Mouse (Mus musculus) intestine, embryonic 16.5 days (tissue): ENCODE measurements around the gene Slc39a11. TPM values are rescaled to one million over a fixed set of nuclear protein-coding genes. Genes with fewer than 3 reads are reported as not detected.

Experiments
- ATAC-seq: fragments of 200-750 bp; cut with Nextera tagmentation; 2 replicates; pipeline ENCODE4 v1.8.0; 2017; ENCODE audit warnings: moderate TSS enrichment, moderate library complexity
- H3K27ac ChIP-seq: fragments of 300-500 bp; sonication (generic); 2 replicates; pipeline ENCODE4 v1.5.1; 2014; ENCODE audit warnings: mild to moderate bottlenecking, low read length
- H3K27me3 ChIP-seq: fragments of 300-500 bp; sonication (generic); replicated peaks from 2 replicates; pipeline ENCODE4 v1.6.1; 2014; ENCODE audit warnings: low read length, control low read depth, mixed read lengths; ENCODE audit not compliant: control insufficient read depth, insufficient read depth
- H3K36me3 ChIP-seq: fragments of 300-500 bp; sonication (generic); 2 replicates; pipeline ENCODE4 v1.6.1; 2014; ENCODE audit warnings: low read length, control low read depth; ENCODE audit not compliant: control insufficient read depth, insufficient read depth
- H3K4me1 ChIP-seq: fragments of 300-500 bp; sonication (generic); 2 replicates; pipeline ENCODE4 v1.6.1; 2014; ENCODE audit warnings: low read length, control low read depth, mixed read lengths; ENCODE audit not compliant: control insufficient read depth, insufficient read depth
- H3K4me2 ChIP-seq: fragments of 300-500 bp; sonication (generic); 2 replicates; pipeline ENCODE4 v1.6.1; 2014; ENCODE audit warnings: low read depth, low read length, control low read depth
- H3K4me3 ChIP-seq: fragments of 300-500 bp; sonication (generic); 2 replicates; pipeline ENCODE4 v1.5.1; 2014; ENCODE audit warnings: mild to moderate bottlenecking, low read length
- H3K9ac ChIP-seq: fragments of 300-500 bp; sonication (generic); 2 replicates; pipeline ENCODE4 v1.6.1; 2014; ENCODE audit warnings: low read depth, low read length
- H3K9me3 ChIP-seq: fragments of 300-500 bp; sonication (generic); 2 replicates; pipeline ENCODE4 v1.6.1; 2016; ENCODE audit warnings: low read length, control low read depth; ENCODE audit not compliant: control insufficient read depth
- WGBS: fragments of 180-500 bp; shearing (Covaris S2); extraction: QIAGEN DNeasy Blood & Tissue Kit; methylation state at CpG from one replicate; pipeline ENCODE4 v1.1.7; 2014; 5-methylcytosine and 5-hydroxymethylcytosine counted together
- polyA plus RNA-seq: library from polyadenylated mRNA; unstranded; fragments of >200 nt; fragmentation: Nextera tagmentation; extraction: Ambion mirVana; gene quantifications from 2 replicates; pipeline ENCODE4 v1.2.1, GENCODE M21; 2015

Gene Slc39a11
- polyA plus RNA-seq, 1 experiment from 2014 or later, result 52.8 TPM

DNA sequence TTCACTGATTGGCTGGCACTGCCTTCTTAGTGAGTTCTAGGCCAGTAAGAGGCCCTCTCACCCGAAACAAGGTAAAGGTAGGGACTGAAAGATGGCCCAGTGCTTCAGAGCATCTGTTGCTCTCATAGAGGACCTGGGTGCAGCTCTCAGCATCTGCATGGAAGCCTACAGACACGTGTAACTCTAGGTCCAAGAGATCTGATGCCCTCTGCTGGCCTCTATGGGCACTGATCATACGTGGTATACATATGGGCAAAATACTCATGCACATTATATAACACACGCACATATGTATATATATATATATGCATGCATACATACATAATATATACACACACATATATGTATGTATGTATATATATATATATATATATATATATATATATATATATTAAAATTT lies 231.9 kb downstream of the Slc39a11 start:
- no peaks in the 10 kb centered on the region for H3K9me3 ChIP-seq
- 90% methylated on average over 4 of the region's 4 CpGs for WGBS
- no peaks in the 10 kb centered on the region for H3K4me1 ChIP-seq
- no peaks in the 10 kb centered on the region for H3K27me3 ChIP-seq
- no peak overlapping the region for H3K9ac ChIP-seq
- H3K4me3 ChIP-seq, result no peak overlapping the region
- ATAC-seq, result no peak
- no peaks in the 10 kb centered on the region for H3K36me3 ChIP-seq
- H3K27ac ChIP-seq, result no peak overlapping the region
- no peak overlapping the region for H3K4me2 ChIP-seq

DNA sequence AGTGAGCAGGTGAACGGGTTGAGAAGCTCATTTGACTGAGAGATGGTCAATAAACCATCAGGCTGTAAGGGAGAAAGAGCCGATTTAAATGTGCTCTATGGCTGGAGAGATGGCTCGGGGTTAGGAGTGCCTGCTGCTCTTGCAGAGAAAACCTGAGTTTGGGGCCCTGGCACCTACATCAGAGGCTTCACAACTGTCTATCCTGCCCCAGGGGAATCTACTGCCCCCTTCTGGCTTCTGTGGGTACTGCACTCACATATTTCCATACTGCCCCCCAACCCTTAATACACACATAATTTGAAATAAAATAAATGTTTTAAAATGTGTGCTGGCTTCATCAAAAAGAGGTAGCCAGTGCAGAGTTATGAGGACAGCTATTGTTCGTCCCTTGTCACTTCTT lies 237.3 kb downstream of the Slc39a11 start:
- Histone ChIP-seq H3K36me3 (no peaks in the 10 kb centered on the region), H3K27me3 (no peaks in the 10 kb centered on the region), H3K9me3 (no peaks in the 10 kb centered on the region), H3K4me3 (no peak overlapping the region), H3K4me1 (no peaks in the 10 kb centered on the region), H3K9ac (no peak overlapping the region), H3K27ac (no peak overlapping the region), H3K4me2 (no peak overlapping the region)
- ATAC-seq, result no peak
- 88% methylated on average over 4 of the region's 4 CpGs for WGBS

DNA sequence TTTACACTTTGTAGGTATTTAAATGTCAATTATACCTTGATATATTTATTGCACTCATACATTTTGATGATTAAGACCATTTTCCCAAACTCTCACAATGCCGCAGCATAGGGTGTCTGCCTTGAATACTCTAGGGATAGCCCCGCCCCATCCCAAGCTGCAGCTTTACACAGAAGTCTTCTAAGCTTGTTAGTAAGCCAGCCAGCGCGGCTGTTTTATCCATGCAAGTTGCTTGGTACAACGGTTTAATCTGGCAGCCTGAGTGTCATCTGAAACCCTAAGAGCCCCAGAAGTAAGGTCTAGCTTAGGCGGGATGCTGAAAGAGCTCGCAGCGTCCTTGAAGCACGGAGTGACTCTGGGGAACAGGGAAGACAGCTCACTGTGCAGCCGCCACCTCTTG lies 238.1 kb downstream of the Slc39a11 start:
- ATAC-seq, result no peak
- H3K27me3 ChIP-seq, result no peaks in the 10 kb centered on the region
- no peak overlapping the region for H3K27ac ChIP-seq
- H3K4me3 ChIP-seq, result no peak overlapping the region
- no peak overlapping the region for H3K9ac ChIP-seq
- H3K4me2 ChIP-seq, result no peak overlapping the region
- WGBS, result 81% methylated on average over 10 of the region's 10 CpGs
- H3K9me3 ChIP-seq, result no peaks in the 10 kb centered on the region
- H3K36me3 ChIP-seq, result no peaks in the 10 kb centered on the region
- H3K4me1 ChIP-seq, result no peaks in the 10 kb centered on the region

DNA sequence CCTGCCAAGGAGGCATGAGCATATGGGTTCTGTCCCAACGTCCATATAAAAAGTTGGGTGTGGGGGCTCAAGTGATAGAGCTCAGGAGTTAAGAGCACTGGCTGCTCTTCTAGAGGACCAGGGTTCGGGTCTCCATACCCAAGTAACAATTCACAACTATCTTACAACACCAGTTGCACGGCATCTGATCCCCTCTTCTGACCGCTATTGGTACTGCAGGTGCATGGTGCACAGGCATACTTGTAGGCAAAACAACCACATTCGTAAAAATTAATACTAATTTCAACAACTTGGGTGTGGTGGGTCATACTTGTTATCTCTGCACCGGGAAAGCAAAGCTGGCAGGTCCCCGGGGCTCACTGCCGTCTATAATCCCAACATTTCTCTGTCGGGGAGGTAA lies 240.8 kb downstream of the Slc39a11 start:
- ATAC-seq, result no peak

DNA sequence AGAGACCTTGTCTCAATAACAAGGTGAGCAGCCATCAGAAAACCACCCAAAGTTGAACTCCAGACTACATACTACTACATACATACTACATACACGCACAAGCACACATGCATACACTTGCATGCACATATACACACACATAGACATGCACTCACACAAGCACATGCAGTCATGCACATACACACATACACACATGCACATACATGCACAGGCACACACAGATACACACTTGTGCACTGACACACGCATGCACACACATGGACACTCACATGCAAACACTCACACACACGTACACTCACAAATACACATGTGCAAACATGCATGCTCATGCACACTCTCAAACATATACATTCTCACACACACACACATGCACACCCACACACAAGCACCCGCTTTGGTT lies 242.4 kb downstream of the Slc39a11 start:
- no peak for ATAC-seq
- no peak overlapping the region for H3K4me3 ChIP-seq
- no peak overlapping the region for H3K9ac ChIP-seq
- no peaks in the 10 kb centered on the region for H3K27me3 ChIP-seq
- no peaks in the 10 kb centered on the region for H3K4me1 ChIP-seq
- no peak overlapping the region for H3K4me2 ChIP-seq
- WGBS, result 93% methylated on average over 4 of the region's 4 CpGs
- no peaks in the 10 kb centered on the region for H3K9me3 ChIP-seq
- no peaks in the 10 kb centered on the region for H3K36me3 ChIP-seq
- no peak overlapping the region for H3K27ac ChIP-seq

More for the DNA sequence above, 240.8 kb downstream of the Slc39a11 start:
- Histone ChIP-seq H3K27me3 (no peaks in the 10 kb centered on the region), H3K9ac (no peak overlapping the region), H3K4me3 (no peak overlapping the region), H3K4me2 (no peak overlapping the region), H3K27ac (no peak overlapping the region), H3K36me3 (no peaks in the 10 kb centered on the region), H3K4me1 (no peaks in the 10 kb centered on the region), H3K9me3 (no peaks in the 10 kb centered on the region)
- 81% methylated on average over 9 of the region's 9 CpGs for WGBS

DNA sequence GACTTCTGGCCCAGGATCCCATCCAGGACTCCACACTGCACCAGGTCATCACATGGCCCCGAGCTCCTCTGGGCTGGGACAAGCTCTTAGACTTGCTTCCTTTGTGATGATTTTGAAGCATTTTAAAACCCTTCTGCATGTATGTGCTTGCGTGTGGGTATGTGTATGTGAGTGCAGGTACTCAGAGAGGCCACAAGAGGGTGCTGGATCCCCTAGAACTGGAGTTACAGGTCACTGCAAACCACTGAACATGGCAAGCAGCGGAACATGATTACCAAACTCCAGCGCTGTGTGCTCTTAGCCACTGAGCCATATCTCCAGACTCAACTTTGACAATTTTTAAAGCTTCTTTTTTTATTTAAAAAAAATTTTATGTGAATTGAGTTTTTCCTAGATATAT lies 249.0 kb downstream of the Slc39a11 start:
- WGBS, result 93% methylated on average over 4 of the region's 4 CpGs
- H3K4me1 ChIP-seq, result no peaks in the 10 kb centered on the region
- no peak overlapping the region for H3K27ac ChIP-seq
- no peak overlapping the region for H3K4me2 ChIP-seq
- no peak overlapping the region for H3K4me3 ChIP-seq
- no peak for ATAC-seq
- peaks cover 7% of the 10 kb centered on the region; the same call in 1 of the 2 replicates for H3K9me3 ChIP-seq
- no peaks in the 10 kb centered on the region for H3K36me3 ChIP-seq
- H3K9ac ChIP-seq, result no peak overlapping the region
- no peaks in the 10 kb centered on the region for H3K27me3 ChIP-seq

DNA sequence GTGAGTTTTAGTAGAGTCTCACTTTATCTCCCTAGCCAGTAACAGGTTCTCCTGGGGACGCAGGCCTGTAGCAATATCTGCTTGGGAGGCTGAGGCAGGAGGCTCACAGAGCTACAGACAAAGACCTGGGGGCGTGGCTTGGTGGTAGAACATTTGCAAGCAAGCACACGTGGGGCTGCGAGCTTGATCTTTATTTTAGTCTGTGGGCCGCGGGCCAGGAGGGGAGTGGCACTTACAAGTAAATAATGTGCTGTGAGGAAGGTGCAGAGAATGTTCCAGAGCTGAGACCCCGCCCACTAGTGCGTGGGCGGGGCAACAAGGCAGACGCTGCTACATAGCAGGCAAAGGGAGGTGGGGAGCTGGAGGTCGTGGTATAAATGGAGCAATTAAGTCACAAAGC lies 250.3 kb downstream of the Slc39a11 start:
- no peak overlapping the region for H3K9ac ChIP-seq
- no peak overlapping the region for H3K4me2 ChIP-seq
- WGBS, result 75% methylated on average over 11 of the region's 11 CpGs
- H3K4me1 ChIP-seq, result no peaks in the 10 kb centered on the region
- no peak overlapping the region for H3K4me3 ChIP-seq
- peaks cover 7% of the 10 kb centered on the region; the same call in 1 of the 2 replicates for H3K9me3 ChIP-seq
- no peaks in the 10 kb centered on the region for H3K27me3 ChIP-seq
- no peaks in the 10 kb centered on the region for H3K36me3 ChIP-seq
- H3K27ac ChIP-seq, result no peak overlapping the region
- no peak for ATAC-seq

DNA sequence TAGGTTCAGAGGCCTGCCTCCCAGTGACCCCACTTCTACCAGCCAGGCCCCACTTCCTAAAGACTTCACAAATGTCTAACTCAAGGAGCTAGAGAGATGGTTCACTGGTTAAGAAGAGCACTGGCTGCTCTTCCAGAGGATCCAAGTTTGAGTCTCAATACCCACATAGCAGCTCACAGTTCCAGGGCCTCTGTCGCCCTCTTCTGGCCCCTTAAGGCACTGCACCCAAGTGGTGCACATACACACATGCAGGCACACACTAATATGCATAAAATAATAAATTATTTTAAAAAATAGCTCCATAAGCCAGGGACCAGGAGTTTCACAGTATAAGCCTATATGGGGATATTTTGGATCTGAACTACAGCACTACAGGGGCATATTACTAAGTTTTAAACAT lies 252.5 kb downstream of the Slc39a11 start:
- Histone ChIP-seq H3K9me3 (peaks cover 7% of the 10 kb centered on the region; the same call in 1 of the 2 replicates), H3K4me2 (no peak overlapping the region), H3K4me1 (no peaks in the 10 kb centered on the region), H3K4me3 (no peak overlapping the region), H3K27ac (no peak overlapping the region), H3K9ac (no peak overlapping the region), H3K36me3 (no peaks in the 10 kb centered on the region), H3K27me3 (no peaks in the 10 kb centered on the region)
- WGBS, result 67% methylated on average over 1 of the region's 1 CpGs
- no peak for ATAC-seq

DNA sequence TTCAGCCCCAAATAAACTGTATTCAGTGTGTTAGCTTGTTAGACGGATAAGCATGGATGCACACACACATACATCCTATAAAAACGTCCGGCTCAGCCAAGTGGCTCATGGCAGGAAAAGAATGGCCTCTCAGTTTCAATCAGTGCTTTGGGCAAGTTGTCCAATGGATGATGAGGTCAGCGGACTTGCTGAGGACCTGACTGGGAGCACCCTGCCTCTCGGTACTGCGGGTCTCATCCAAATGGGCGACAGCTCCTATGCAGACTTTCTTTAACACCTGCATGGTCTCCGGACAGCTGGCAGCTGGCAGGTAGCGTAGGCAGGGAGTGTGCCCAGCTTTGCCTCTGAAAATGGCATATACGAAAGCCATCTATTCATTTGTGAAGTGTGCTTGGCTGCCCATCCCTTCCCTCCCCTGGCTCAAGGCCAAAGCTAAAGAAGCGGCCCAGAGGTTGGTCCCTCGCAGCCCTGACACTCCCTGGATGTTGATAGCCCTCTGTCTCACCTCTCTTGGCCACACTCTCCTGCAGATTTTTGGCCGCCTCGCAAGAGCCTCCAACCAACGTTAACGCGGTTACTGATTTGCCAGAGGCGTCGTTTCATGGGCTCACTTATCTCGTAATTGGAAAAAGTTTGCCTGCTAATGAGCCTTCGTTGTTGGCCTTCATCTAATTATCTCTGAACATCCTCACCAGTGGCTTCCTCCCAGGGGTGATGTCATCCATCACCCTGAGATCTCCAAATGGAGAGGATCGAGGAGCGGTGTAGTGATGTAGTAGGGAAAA lies 256.3 kb downstream of the Slc39a11 start:
- H3K9ac ChIP-seq, result no peak overlapping the region
- no peak overlapping the region for H3K4me2 ChIP-seq
- no peaks in the 10 kb centered on the region for H3K36me3 ChIP-seq
- no peak for ATAC-seq
- peaks cover 7% of the 10 kb centered on the region; the same call in 1 of the 2 replicates for H3K9me3 ChIP-seq
- no peak overlapping the region for H3K4me3 ChIP-seq
- H3K4me1 ChIP-seq, result no peaks in the 10 kb centered on the region
- H3K27me3 ChIP-seq, result no peaks in the 10 kb centered on the region
- 69% methylated on average over 23 of the region's 23 CpGs for WGBS
- no peak overlapping the region for H3K27ac ChIP-seq

DNA sequence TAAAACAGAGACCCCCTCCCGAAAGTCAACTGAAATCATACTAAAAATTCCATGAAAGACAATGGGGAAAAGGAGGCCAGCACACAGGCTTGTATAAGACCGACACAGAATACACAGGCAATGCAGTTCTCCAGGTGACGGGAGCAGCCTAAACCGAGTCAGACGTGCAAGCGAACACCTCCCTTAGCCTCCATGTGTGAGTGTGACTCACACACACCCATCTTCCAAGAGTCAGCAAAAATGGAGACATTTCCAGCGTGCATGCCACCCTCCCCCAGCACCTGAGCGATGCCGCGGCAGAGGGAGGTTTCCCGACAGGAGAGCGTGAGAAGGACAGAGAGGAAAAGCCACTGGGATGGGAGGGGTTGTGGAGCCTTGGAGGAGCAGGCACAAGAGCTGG lies 258.2 kb downstream of the Slc39a11 start:
- Histone ChIP-seq H3K4me1 (no peaks in the 10 kb centered on the region), H3K9me3 (no peaks in the 10 kb centered on the region), H3K27me3 (no peaks in the 10 kb centered on the region), H3K4me2 (no peak overlapping the region), H3K27ac (no peak overlapping the region), H3K36me3 (no peaks in the 10 kb centered on the region), H3K4me3 (no peak overlapping the region), H3K9ac (no peak overlapping the region)
- 91% methylated on average over 12 of the region's 12 CpGs for WGBS
- ATAC-seq, result no peak
